Mouse (Mus musculus): Measurements from ENCODE around the gene Triobp. TPM values are rescaled to one million over a fixed set of nuclear protein-coding genes. Genes with fewer than 3 reads are reported as not detected.

Triobp gene
- polyA plus RNA-seq, 1 experiment from 2014 or later, result 49.0 TPM

DNA sequence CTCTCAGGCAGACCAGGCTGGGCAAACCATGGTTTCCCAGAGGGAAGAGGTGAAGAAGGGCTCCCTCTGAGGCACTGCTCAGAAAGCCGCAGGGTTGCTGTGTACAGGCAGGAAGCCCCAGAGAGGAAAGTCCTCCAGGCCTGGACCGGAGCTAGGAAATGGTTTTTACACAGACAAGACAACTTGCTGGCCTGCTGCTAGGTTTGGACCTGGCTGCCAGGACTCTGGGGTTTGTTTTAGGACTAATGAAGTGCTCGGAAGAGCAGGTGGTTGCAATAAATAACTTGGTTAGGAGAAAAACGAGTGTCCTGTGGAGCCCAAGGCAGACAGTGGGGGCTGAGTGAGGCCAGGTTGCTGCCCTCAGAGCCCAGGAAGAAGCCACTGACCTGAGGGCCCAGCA is 100.7 kb downstream of the Triobp start:
- no peak overlapping the region for H3K27ac ChIP-seq (ENCODE audit: low read depth)
- 51% methylated on average over 4 of the region's 4 CpGs for WGBS
- no peak overlapping the region for H3K4me3 ChIP-seq (ENCODE audit: low read depth, low read length)
- H3K4me2 ChIP-seq (ENCODE audit: low read length), result no peak overlapping the region
- H3K4me1 ChIP-seq (replicated peaks; ENCODE audit: control insufficient read depth, insufficient read depth, low read length), result peaks cover 10% of the 10 kb centered on the region; the same call in 1 of the 2 replicates
- H3K27me3 ChIP-seq (replicated peaks; ENCODE audit: control insufficient read depth, insufficient read depth, low read length), result peaks cover 9% of the 10 kb centered on the region
- no peaks in the 10 kb centered on the region for H3K9me3 ChIP-seq (ENCODE audit: control insufficient read depth, low read length)
- H3K36me3 ChIP-seq (ENCODE audit: control insufficient read depth, insufficient read depth, low read length), result peaks cover 1% of the 10 kb centered on the region; the same call in 1 of the 2 replicates
- ATAC-seq (replicated peaks; ENCODE audit: low FRiP score, low TSS enrichment, low read depth) (no peak), DNase-seq (ENCODE audit: low spot score) (no peak)
- H3K9ac ChIP-seq (ENCODE audit: low read length), result no peak overlapping the region

DNA sequence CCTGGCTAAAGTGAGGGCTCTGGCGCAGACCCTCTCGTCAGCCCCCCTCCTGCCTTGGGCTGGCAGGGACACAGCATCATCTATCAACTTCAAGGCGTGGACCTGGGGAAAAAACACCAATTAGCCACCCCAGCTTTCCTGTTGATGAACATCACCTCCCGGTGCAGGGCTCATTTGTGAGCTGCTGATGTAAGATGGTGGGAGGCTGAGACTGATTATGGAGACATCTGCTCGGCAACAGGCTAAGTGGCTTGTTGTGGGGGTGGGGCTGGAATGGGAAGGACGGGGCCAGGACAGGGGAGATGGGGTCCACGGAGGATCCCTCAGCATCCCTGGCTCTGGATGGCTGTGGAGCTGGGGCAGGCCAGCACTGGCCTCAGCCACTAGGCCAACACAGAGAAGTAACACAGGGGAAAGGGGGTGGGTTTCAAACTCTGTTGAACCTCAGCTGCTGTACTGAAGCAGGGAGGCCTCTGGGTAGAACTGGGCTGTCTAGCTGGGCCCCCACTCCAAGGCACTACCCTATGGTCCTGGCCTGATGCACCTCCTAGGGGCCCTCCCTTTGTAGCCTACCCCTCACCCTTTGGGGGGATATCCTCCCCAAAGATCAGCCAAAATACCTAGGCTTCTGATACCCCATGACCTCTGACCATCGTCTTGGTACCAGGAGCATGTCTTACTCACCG is 102.8 kb downstream of the Triobp start:
- DNase-seq (ENCODE audit: low spot score), result no peak
- Histone ChIP-seq H3K27me3 (replicated peaks; ENCODE audit: control insufficient read depth, insufficient read depth, low read length) (no peaks in the 10 kb centered on the region), H3K4me3 (ENCODE audit: low read depth, low read length) (no peak overlapping the region), H3K36me3 (ENCODE audit: control insufficient read depth, insufficient read depth, low read length) (peaks cover 23% of the 10 kb centered on the region), H3K4me1 (replicated peaks; ENCODE audit: control insufficient read depth, insufficient read depth, low read length) (peaks cover 10% of the 10 kb centered on the region; the same call in 1 of the 2 replicates), H3K27ac (ENCODE audit: low read depth) (no peak overlapping the region), H3K9ac (ENCODE audit: low read length) (no peak overlapping the region), H3K4me2 (ENCODE audit: low read length) (no peak overlapping the region), H3K9me3 (ENCODE audit: control insufficient read depth, low read length) (no peaks in the 10 kb centered on the region)
- ATAC-seq (replicated peaks; ENCODE audit: low FRiP score, low TSS enrichment, low read depth), result peak; percentile 34; the same call in 1 of the 2 replicates
- 53% methylated on average over 9 of the region's 9 CpGs for WGBS

DNA sequence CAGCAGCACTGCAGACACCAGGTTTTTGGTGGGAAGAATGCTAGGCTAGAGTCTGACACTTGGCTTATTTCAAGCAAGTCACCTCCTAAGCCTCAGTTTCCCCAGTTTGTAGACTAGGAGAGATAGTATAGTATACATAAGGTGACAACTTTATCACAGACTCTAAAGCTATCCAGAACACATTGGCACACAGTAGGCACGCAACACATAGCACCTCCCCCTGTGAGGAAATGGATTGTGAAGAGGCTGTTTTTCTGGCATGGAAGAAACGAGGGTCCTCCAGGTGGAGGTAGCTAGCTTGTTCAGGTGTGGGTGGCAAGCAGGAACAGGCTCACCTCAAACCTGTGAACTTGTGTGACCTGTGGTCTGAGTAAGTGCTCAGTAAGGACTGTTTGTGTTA is 103.4 kb downstream of the Triobp start:
- Histone ChIP-seq H3K27ac (ENCODE audit: low read depth) (peak overlapping the region; percentile 29), H3K4me1 (replicated peaks; ENCODE audit: control insufficient read depth, insufficient read depth, low read length) (peaks cover 10% of the 10 kb centered on the region; the same call in 1 of the 2 replicates), H3K36me3 (ENCODE audit: control insufficient read depth, insufficient read depth, low read length) (peaks cover 29% of the 10 kb centered on the region), H3K27me3 (replicated peaks; ENCODE audit: control insufficient read depth, insufficient read depth, low read length) (no peaks in the 10 kb centered on the region), H3K4me3 (ENCODE audit: low read depth, low read length) (no peak overlapping the region), H3K9me3 (ENCODE audit: control insufficient read depth, low read length) (no peaks in the 10 kb centered on the region), H3K9ac (ENCODE audit: low read length) (no peak overlapping the region), H3K4me2 (ENCODE audit: low read length) (no peak overlapping the region)
- peak; percentile 44; the same call in 1 of the 2 replicates for ATAC-seq (replicated peaks; ENCODE audit: low FRiP score, low TSS enrichment, low read depth)
- WGBS, result 61% methylated on average over 2 of the region's 2 CpGs
- no peak for DNase-seq (ENCODE audit: low spot score)

DNA sequence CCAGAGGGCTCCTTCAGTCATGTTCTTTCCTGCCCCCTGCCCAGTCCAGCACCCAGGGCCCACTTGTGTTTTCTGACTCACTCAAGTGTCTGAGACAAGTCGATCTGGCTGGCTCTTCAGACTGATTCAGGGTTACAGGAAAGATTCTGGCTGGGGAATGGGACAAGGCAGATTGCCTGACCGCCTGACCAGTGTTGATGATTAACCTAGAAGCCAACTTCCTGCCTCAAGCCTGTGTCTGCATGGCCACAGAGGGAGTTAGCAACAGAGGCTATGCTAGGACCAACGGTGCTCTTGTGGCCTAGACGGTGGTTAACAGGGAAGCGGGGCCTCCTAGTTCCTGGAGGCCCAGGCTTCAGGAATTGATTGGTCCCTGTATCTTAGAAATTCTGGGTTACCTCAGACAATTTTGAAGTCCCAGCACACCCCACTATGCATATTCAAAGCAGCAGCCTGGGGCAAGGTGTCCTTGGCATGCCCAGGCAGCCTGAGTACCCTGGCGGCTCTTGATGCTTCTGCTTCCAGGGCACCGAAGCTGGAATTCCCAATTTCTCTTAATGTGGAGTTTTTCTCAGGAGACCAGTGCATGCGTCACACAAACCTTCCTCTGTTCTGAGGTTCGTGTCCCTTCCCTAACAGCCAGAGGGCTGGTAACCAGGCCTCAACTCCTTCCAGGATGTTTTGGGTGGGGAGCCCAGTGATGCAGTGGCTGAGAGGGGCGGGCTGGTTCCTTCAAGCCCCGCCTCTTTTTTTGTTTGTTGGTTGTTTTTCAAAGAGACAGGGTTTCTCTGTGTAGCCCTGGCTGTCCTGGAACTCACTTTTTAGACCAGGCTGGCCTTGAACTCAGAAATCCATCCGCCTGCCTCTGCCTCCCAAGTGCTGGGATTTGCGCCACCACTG is 104.2 kb downstream of the Triobp start:
- Histone ChIP-seq H3K4me2 (ENCODE audit: low read length) (no peak overlapping the region), H3K9ac (ENCODE audit: low read length) (no peak overlapping the region), H3K9me3 (ENCODE audit: control insufficient read depth, low read length) (no peaks in the 10 kb centered on the region), H3K27ac (ENCODE audit: low read depth) (peak overlapping the region; percentile 29), H3K4me1 (replicated peaks; ENCODE audit: control insufficient read depth, insufficient read depth, low read length) (peaks cover 10% of the 10 kb centered on the region; the same call in 1 of the 2 replicates), H3K4me3 (ENCODE audit: low read depth, low read length) (no peak overlapping the region), H3K36me3 (ENCODE audit: control insufficient read depth, insufficient read depth, low read length) (peaks cover 37% of the 10 kb centered on the region), H3K27me3 (replicated peaks; ENCODE audit: control insufficient read depth, insufficient read depth, low read length) (no peaks in the 10 kb centered on the region)
- 60% methylated on average over 13 of the region's 13 CpGs for WGBS
- ATAC-seq (replicated peaks; ENCODE audit: low FRiP score, low TSS enrichment, low read depth) (peak; percentile 72), DNase-seq (ENCODE audit: low spot score) (peak; percentile 60)

DNA sequence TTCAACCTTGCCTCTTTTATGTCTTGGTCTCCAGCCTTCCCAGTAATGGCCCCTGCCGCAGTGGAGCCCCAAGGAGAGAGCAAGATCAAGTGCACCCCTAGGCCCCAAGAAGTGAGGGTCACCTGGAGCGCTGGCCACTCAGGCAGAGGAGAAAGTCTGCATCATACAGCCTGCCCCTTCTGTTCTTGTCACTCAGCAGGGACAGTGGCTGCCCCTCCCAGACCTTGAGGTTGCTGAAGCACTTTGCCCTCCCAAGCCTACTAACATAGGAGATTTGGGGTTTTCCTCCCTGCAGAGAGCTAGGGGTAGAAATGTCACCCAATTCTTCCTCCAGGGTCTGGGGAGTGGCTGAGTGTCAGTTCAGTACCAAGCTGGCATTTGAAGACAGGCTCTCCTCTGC is 104.8 kb downstream of the Triobp start:
- peaks cover 42% of the 10 kb centered on the region for H3K36me3 ChIP-seq (ENCODE audit: control insufficient read depth, insufficient read depth, low read length)
- H3K4me1 ChIP-seq (replicated peaks; ENCODE audit: control insufficient read depth, insufficient read depth, low read length), result peaks cover 10% of the 10 kb centered on the region; the same call in 1 of the 2 replicates
- H3K27ac ChIP-seq (ENCODE audit: low read depth), result no peak overlapping the region
- DNase-seq (ENCODE audit: low spot score), result no peak
- H3K4me3 ChIP-seq (ENCODE audit: low read depth, low read length), result no peak overlapping the region
- 87% methylated on average over 2 of the region's 2 CpGs for WGBS
- H3K27me3 ChIP-seq (replicated peaks; ENCODE audit: control insufficient read depth, insufficient read depth, low read length), result no peaks in the 10 kb centered on the region
- ATAC-seq (replicated peaks; ENCODE audit: low FRiP score, low TSS enrichment, low read depth), result 0 out of 2 replicates have a peak, but pooled peaks have one; percentile 3
- no peak overlapping the region for H3K9ac ChIP-seq (ENCODE audit: low read length)
- H3K9me3 ChIP-seq (ENCODE audit: control insufficient read depth, low read length), result no peaks in the 10 kb centered on the region
- no peak overlapping the region for H3K4me2 ChIP-seq (ENCODE audit: low read length)

Small RNA genes within 50 kb of the gene (microRNA-seq; reads per million reads assigned to microRNA genes)
- gene Mir6956, result 1.3 reads per million, percentile 13 among the genes with 10 or more reads in this experiment

Other genes starting within 250 kb of the Triobp start
- 0.03 TPM in 1 of 2 replicates, not detected in the other for gene Elfn2, start 229.0 kb upstream of the Triobp start, polyA plus RNA-seq (2014; fragmentation: Nextera tagmentation; extraction: Ambion mirVana)
- gene Mfng, start 174.2 kb upstream of the Triobp start, polyA plus RNA-seq (2014; fragmentation: Nextera tagmentation; extraction: Ambion mirVana), result 18.4 and 19.1 TPM in 2 replicates
- gene Card10, start 144.7 kb upstream of the Triobp start, polyA plus RNA-seq (2014; fragmentation: Nextera tagmentation; extraction: Ambion mirVana), result 7.3 and 8.6 TPM in 2 replicates
- gene Cdc42ep1, start 105.1 kb upstream of the Triobp start, polyA plus RNA-seq (2014; fragmentation: Nextera tagmentation; extraction: Ambion mirVana), result 44.9 and 45.7 TPM in 2 replicates
- gene Lgals2, start 92.2 kb upstream of the Triobp start, polyA plus RNA-seq (2014; fragmentation: Nextera tagmentation; extraction: Ambion mirVana), result 776 and 848 TPM in 2 replicates
- gene Gga1, start 70.5 kb upstream of the Triobp start, polyA plus RNA-seq (2014; fragmentation: Nextera tagmentation; extraction: Ambion mirVana), result 38.1 and 44.4 TPM in 2 replicates
- 0.62 and 0.86 TPM in 2 replicates for gene Gm49510, start 48.1 kb upstream of the Triobp start, polyA plus RNA-seq (2014; fragmentation: Nextera tagmentation; extraction: Ambion mirVana)
- 30.2 and 35.5 TPM in 2 replicates for gene Sh3bp1, start 48.0 kb upstream of the Triobp start, polyA plus RNA-seq (2014; fragmentation: Nextera tagmentation; extraction: Ambion mirVana)
- 16.3 and 17.5 TPM in 2 replicates for gene Pdxp, start 33.8 kb upstream of the Triobp start, polyA plus RNA-seq (2014; fragmentation: Nextera tagmentation; extraction: Ambion mirVana)
- gene Lgals1, start 21.0 kb upstream of the Triobp start, polyA plus RNA-seq (2014; fragmentation: Nextera tagmentation; extraction: Ambion mirVana), result 1,194 and 1,197 TPM in 2 replicates
- 46.0 and 53.5 TPM in 2 replicates for gene Nol12, start 12.8 kb upstream of the Triobp start, polyA plus RNA-seq (2014; fragmentation: Nextera tagmentation; extraction: Ambion mirVana)
- 160 and 192 TPM in 2 replicates for gene H1f0, start 80.7 kb downstream of the Triobp start, polyA plus RNA-seq (2014; fragmentation: Nextera tagmentation; extraction: Ambion mirVana)
- 1.0 and 1.1 TPM in 2 replicates for gene Galr3, start 94.2 kb downstream of the Triobp start, polyA plus RNA-seq (2014; fragmentation: Nextera tagmentation; extraction: Ambion mirVana)
- gene Ankrd54, start 115.2 kb downstream of the Triobp start, polyA plus RNA-seq (2014; fragmentation: Nextera tagmentation; extraction: Ambion mirVana), result 49.4 and 50.0 TPM in 2 replicates
- gene Eif3l, start 127.5 kb downstream of the Triobp start, polyA plus RNA-seq (2014; fragmentation: Nextera tagmentation; extraction: Ambion mirVana), result 244 and 264 TPM in 2 replicates
- gene Micall1, start 161.2 kb downstream of the Triobp start, polyA plus RNA-seq (2014; fragmentation: Nextera tagmentation; extraction: Ambion mirVana), result 9.3 and 9.9 TPM in 2 replicates
- 398 and 414 TPM in 2 replicates for gene Polr2f, start 193.3 kb downstream of the Triobp start, polyA plus RNA-seq (2014; fragmentation: Nextera tagmentation; extraction: Ambion mirVana)
- 7.4 and 8.2 TPM in 2 replicates for gene 1700088E04Rik, start 193.5 kb downstream of the Triobp start, polyA plus RNA-seq (2014; fragmentation: Nextera tagmentation; extraction: Ambion mirVana)
- 17.2 TPM in 2 replicates for gene Sox10, start 217.5 kb downstream of the Triobp start, polyA plus RNA-seq (2014; fragmentation: Nextera tagmentation; extraction: Ambion mirVana)